Mouse (Mus musculus) liver, adult (tissue): Measurements from ENCODE around the gene Mtmr2.

Experiments
- GATA4 ChIP-seq: IDR thresholded peaks from 2 replicates; pipeline ENCODE4 v1.6.1; 2014; ENCODE audit warnings: mild to moderate bottlenecking, low read length; ENCODE audit not compliant: insufficient replicate concordance

Gene Mtmr2

GRCm38 (mm10) chr9:13847591-13847990, 99.4 kb downstream of the Mtmr2 start:
- TF ChIP-seq GATA4, result no peak

DNA sequence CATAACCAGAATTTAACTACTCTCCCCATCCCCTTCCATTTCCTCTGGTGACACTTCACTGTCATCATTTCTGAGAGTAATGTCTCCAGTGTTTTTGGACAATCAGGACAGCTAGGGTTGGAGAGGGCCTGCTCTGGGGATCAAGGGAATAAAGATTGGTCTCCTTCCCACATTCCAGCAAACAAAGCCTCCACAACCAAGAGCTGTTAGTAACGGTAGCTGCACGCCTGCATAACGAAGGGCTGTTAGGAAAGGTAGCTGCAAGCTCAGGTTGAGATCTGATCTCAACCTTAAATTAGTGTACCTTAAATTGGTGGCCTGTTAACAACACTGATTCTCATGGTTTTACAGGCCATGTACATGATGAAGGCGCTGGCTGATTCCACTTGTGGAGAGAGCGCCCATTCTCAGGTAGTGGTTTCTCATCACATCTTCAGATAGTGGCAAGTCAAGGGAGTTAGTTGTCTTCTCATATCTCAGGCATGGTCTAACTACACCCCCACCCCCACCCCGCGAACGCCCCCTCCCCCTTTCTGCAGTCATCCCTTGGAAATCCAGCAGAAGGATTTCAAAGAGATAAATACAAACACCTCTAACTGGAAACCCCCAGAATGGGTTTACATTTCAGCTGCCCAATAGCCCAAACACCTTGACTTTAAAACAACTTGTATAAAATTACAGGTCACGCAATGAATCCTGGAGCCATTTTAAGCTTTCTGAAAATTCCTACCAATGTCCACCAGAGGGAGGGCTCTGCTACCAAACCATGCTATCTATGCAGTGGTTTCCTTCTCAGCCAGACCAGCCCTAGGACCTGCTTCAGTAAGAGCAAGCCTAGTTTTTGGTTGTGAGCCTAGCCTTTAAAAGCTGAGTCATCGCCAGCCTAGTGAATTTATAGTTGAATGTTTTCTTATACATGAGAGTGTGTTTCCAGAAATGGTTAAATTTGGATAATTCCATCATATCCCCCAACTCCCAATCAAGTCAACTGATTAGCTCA, 100.6 kb downstream of the Mtmr2 start:
- TF ChIP-seq GATA4, result no peak

- peak; percentile 74; the same call in 1 of the 2 replicates for TF ChIP-seq GATA4
Observed at GRCm38 (mm10) chr9:13853876-13854275, 105.7 kb downstream of the Mtmr2 start.
